Mouse (Mus musculus): Measurements from ENCODE around the gene Wrap53.
A peak's percentile ranks its signal among the peaks of the same experiment; 100 is the strongest.

DNA sequence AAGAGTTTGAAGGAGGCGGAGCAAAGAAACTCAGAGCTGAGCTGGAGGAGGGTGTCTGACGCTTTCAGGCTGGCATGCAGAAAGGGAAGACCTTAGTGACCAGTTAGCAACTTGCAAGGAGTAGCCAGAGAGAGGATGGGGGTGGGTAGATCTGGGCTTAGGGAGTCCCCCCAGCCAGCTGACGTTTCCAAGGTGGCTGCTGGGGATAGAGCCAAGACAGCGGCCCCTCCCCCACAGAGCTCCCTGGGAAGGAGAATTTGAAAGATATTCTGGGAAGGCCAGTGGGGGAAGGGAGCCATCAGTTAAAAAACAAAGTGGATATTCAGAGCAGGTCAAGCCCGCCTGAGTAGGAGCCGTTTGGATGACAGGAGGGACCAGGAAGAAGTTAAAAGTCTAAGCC lies 20.0 kb upstream of the Wrap53 start:
- no peak for TF ChIP-seq CTCF (IDR thresholded peaks at IDR 0.05; ENCODE audit: low read depth)
- TF ChIP-seq EP300 (IDR thresholded peaks at IDR 0.05; ENCODE audit: low read depth), result 0 out of 2 replicates have a peak, but pooled peaks have one; percentile 52

All from heart, postnatal 0 days (tissue).